Mouse (Mus musculus): ENCODE results near the gene Ccl11. TPM values are rescaled to one million over a fixed set of nuclear protein-coding genes. Genes with fewer than 3 reads are reported as not detected.

The Ccl11 gene
- total RNA-seq (2021): 10 to 100 TPM; 16.3 to 20.7 TPM
- long read RNA-seq, experiment 1, partial matches to known transcripts: 0 of 3 reads
- long read RNA-seq, experiment 1, other reads (novel, unspliced or antisense): 0 of 3 reads
- long read RNA-seq, experiment 2, transcript Ccl11-201 (3 exons, 1,082 nt): major isoform, 12 of 12 reads
- long read RNA-seq, experiment 2, partial matches to known transcripts: 0 of 12 reads
- long read RNA-seq, experiment 2, other reads (novel, unspliced or antisense): 0 of 12 reads

- peak; percentile 37 for DNase-seq
- intact Hi-C loops (cut with DNase I; ENCODE audit: low total_unique reads): no loop called here
Measured at GRCm38 (mm10) chr11:82057646-82058045, at the start of gene Ccl11. TSS of gene Ccl11 (plus strand) at chr11:82057823.

GRCm38 (mm10) chr11:82010115-82010514, 47.5 kb upstream of the Ccl11 start:
- no peak for DNase-seq
- intact Hi-C loops (cut with DNase I; ENCODE audit: low total_unique reads): no loop called here

GRCm38 (mm10) chr11:82011411-82012193, 46.0 kb upstream of the Ccl11 start:
- intact Hi-C loops (cut with DNase I; ENCODE audit: low total_unique reads): no loop called here
- no peak for DNase-seq

- DNase-seq: no peak
- intact Hi-C loops (cut with DNase I; ENCODE audit: low total_unique reads): no loop called here
Measured at GRCm38 (mm10) chr11:82013756-82014155, 43.9 kb upstream of the Ccl11 start.

- intact Hi-C loops (cut with DNase I; ENCODE audit: low total_unique reads): no loop called here
Measured at GRCm38 (mm10) chr11:82015066-82015465, 42.6 kb upstream of the Ccl11 start.

GRCm38 (mm10) chr11:82016181-82016780, 41.3 kb upstream of the Ccl11 start:
- intact Hi-C loops (cut with DNase I; ENCODE audit: low total_unique reads): no loop called here
- DNase-seq: peak; percentile 57

More at GRCm38 (mm10) chr11:82015066-82015465, 42.6 kb upstream of the Ccl11 start:
- no peak for DNase-seq

- no peak for DNase-seq
- intact Hi-C loops (cut with DNase I; ENCODE audit: low total_unique reads): no loop called here
Measured at GRCm38 (mm10) chr11:82019389-82019788, 38.2 kb upstream of the Ccl11 start.

GRCm38 (mm10) chr11:82019793-82020192, 37.8 kb upstream of the Ccl11 start:
- intact Hi-C loops (cut with DNase I; ENCODE audit: low total_unique reads): no loop called here

GRCm38 (mm10) chr11:82021406-82021805, 36.2 kb upstream of the Ccl11 start:
- no peak for DNase-seq

More at GRCm38 (mm10) chr11:82019793-82020192, 37.8 kb upstream of the Ccl11 start:
- DNase-seq: no peak

GRCm38 (mm10) chr11:82022504-82023056, 35.0 kb upstream of the Ccl11 start:
- intact Hi-C loops (cut with DNase I; ENCODE audit: low total_unique reads): no loop called here
- DNase-seq: no peak

More at GRCm38 (mm10) chr11:82021406-82021805, 36.2 kb upstream of the Ccl11 start:
- intact Hi-C loops (cut with DNase I; ENCODE audit: low total_unique reads): no loop called here

GRCm38 (mm10) chr11:82023769-82024168, 33.9 kb upstream of the Ccl11 start:
- DNase-seq: no peak
- intact Hi-C loops (cut with DNase I; ENCODE audit: low total_unique reads): no loop called here

GRCm38 (mm10) chr11:82030171-82030570, 27.5 kb upstream of the Ccl11 start:
- intact Hi-C loops (cut with DNase I; ENCODE audit: low total_unique reads): no loop called here

GRCm38 (mm10) chr11:82032136-82032535, 25.5 kb upstream of the Ccl11 start:
- intact Hi-C loops (cut with DNase I; ENCODE audit: low total_unique reads): no loop called here
- DNase-seq: no peak

More at GRCm38 (mm10) chr11:82030171-82030570, 27.5 kb upstream of the Ccl11 start:
- no peak for DNase-seq

- intact Hi-C loops (cut with DNase I; ENCODE audit: low total_unique reads): no loop called here
- DNase-seq: peak; percentile 87
Measured at GRCm38 (mm10) chr11:82032678-82033344, 24.8 kb upstream of the Ccl11 start.

GRCm38 (mm10) chr11:82034446-82034845, 23.2 kb upstream of the Ccl11 start:
- no peak for DNase-seq
- intact Hi-C loops (cut with DNase I; ENCODE audit: low total_unique reads): no loop called here

GRCm38 (mm10) chr11:82035356-82035755, 22.3 kb upstream of the Ccl11 start, which contains the start of gene Ccl2:
TSS of gene Ccl2 (plus strand) at chr11:82035571.
- intact Hi-C loops (cut with DNase I; ENCODE audit: low total_unique reads): no loop called here
- peak; percentile 78 for DNase-seq

GRCm38 (mm10) chr11:82035857-82036256, 21.8 kb upstream of the Ccl11 start:
- intact Hi-C loops (cut with DNase I; ENCODE audit: low total_unique reads): no loop called here

GRCm38 (mm10) chr11:82038535-82038934, 19.1 kb upstream of the Ccl11 start, which contains the start of gene Gm17268:
TSS of gene Gm17268 (minus strand) at chr11:82038562.
- intact Hi-C loops (cut with DNase I; ENCODE audit: low total_unique reads): no loop called here
- DNase-seq: no peak

More at GRCm38 (mm10) chr11:82035857-82036256, 21.8 kb upstream of the Ccl11 start:
- DNase-seq: no peak

GRCm38 (mm10) chr11:82039132-82039660, 18.4 kb upstream of the Ccl11 start:
- intact Hi-C loops (cut with DNase I; ENCODE audit: low total_unique reads): no loop called here
- DNase-seq: no peak
